Mouse (Mus musculus) right cerebral cortex, postnatal 10 days (tissue): ENCODE results near the gene Wscd2.
A peak's percentile ranks its signal among the peaks of the same experiment; 100 is the strongest.

Experiments
- DNase-seq, 2 experiments: peaks; one replicate each; pipeline ENCODE4 v3.0.0; 2021; ENCODE audit warnings: low spot score in 2 of 2

The Wscd2 gene

DNA sequence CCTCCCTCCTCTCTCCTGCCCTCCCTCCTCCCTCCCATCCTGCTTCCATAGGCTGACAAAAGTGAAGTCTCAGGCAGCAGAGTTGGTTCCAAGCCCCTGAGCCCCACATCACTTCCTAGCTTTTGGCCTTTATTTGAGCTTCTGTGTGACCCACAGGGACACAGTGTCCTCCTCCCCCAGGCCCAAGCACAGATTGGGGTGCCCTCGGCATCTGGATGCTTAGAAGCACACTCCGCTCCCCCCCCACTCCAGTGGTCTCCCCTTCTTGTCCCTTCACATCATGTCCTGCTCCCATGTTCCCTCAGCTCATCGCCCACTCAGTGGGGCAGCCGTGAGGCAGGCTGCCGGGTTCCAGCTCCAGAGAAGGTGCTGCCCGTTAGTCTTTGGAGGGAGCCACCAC, 121.0 kb downstream of the Wscd2 start:
- peak in 1 of 2 experiments; percentile 19 for DNase-seq

DNA sequence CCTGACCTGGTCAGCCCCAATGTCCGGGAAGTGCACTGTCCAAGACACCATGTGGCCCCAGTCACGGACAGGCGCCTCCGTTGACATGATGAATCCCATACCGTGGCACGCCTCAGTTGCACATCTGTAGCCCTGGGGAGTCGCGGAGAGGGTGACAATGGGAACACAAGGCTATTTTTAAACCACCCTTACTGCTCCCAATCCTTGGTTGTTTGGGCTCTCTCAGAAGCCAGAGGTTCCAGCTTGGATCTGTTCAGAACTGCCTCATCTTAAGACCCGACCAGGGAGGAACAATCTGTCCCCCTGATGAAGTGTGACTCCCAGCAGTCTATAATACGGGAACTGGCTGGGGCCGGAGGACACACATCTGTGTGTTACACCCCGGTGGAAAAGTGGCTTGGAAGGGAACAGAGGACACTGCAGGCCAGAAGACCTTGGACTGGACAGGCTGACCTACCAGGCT, 121.7 kb downstream of the Wscd2 start:
- DNase-seq = no peak

DNA sequence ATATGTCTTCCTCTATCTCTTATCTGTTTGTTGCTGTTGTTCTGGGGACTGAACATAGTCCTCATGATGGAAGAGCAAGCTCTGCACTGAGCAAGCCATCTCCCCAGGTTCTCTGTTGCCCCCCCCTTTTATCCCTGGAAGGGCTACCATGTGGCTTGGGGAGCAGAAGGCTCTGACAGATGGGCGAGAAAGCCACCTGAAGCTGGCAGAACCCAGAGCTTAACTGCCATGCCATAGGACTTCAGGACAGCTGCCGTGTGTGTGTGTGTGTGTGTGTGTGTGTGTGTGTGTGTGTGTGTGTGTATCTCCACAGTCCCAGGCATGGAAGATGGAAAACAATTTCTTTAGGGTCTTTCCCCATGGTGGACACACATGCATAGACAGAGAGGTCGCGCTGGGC, 128.6 kb downstream of the Wscd2 start:
- no peak for DNase-seq

DNA sequence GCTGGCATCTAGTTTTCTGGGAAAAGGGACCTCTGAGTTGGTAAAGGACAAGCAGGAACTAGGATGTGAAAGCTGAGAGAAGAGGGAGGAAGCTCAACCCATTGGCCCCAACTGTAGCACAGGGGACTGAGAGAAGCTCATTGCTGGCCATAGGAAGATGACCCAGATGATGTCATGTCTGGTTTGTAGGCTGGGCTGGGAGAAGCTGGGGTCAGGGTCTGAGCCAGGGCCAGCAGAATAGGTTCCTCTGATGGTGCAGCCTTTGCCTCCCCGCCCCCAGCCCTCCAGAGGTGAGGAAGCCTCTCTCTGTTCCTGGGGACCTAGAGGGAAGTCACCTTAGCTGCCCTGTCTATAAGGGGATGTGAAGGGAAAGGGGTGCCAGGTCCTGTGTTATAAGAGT, 129.0 kb downstream of the Wscd2 start:
- DNase-seq = no peak

DNA sequence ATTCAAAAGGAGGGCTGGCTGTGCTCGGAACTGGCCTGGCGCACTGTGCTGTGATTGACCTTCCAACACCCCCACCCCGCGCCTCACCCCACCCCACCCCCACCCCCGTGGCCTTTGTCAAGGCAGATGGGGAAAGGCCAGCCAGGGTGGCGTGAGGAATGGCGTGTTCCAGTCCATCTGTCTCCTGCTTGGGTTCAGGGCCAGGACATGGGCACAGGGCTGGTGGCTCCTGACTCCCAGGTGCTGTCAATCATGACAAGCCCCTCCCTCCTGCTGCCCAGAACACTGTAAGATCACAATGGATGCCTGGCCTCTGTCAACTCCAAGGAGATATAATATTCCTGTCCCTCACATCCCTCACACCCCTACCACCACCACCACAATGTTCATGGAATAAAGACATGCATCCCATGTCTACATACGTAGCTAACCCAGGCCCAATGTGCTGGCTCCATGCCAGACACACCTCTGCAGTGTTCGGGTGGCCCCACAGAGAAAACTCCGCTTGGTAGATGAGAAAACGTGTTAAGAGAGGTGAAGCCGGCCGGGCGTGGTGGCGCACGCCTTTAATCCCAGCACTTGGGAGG, 130.1 kb downstream of the Wscd2 start:
- no peak for DNase-seq

DNA sequence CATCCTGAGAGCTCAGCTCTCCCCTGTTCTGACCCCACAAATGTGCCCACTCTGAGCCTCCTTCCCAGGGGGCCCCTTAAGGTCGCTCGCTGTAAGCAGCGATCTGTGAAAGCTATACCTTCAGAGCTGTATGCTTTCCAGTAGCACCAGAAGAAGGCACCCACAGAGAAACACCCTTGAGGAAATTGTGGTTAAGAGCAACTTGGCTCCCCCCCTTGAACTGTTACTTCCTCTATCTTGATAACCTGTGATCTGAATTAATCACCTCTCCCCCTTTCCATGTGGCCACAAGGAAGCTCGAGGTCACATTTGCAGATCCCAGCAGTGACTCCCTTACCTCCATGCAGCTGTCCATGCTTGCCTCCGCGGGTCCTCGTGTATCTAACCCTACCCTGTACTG, 130.9 kb downstream of the Wscd2 start:
- DNase-seq = no peak

DNA sequence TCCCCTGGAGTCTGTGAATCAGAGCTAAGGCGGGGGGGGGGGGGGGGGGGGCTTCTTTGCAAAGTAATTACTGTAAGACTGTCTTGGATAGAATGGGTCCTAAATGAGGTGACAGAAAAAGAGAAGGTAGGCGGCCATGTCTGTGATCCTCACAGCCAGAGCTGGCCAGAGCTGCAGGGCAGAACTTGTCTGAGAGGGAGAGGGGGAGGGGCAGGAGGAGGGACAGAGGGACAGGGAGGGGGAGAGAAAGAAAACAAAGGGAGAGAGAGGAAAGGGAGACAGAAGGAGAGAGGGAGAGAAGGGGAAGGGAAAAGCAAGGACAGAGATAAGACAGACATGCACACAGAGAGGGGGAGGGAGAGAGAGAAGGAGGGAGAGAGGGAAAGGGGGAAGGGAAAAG, 132.9 kb downstream of the Wscd2 start:
- DNase-seq = no peak

DNA sequence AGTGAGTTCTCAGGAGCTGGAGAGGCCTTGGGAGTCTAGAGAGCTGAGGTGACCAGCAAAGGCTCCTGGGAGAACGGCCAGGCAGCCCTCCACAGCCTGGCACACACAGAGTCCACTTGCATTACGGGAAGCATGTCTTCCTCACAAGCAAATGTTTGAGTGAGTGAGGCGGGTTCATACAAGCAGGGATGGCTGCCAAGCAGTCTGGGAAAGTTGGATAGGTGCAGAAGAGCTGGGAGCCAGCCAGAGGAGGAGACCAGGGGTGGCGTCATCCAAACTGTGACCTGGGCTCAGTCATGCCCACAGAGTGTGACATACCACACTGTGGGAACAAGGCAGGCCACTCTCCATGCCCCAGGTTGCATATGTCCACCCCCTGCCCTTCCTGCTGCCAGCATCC, 134.9 kb downstream of the Wscd2 start:
- no peak for DNase-seq

DNA sequence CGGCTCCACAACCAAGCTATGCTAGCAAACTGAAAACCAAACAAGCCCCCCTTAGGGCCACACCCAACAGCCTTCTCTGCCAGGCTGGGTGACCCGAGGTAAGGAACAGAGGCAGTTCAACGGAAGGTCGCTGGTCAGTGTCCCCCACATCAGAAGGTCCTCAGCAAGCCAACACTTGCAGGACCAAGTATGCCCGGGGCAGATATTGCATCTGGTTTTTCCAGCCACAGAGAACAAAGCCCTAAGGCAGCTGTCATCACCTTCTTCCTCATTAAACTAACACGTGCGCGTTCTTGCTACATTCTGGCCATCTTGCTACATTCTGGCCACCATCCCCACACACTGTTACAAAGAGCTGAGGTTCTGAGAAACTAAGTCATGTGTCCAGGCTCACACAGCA, 136.2 kb downstream of the Wscd2 start:
- DNase-seq = no peak

DNA sequence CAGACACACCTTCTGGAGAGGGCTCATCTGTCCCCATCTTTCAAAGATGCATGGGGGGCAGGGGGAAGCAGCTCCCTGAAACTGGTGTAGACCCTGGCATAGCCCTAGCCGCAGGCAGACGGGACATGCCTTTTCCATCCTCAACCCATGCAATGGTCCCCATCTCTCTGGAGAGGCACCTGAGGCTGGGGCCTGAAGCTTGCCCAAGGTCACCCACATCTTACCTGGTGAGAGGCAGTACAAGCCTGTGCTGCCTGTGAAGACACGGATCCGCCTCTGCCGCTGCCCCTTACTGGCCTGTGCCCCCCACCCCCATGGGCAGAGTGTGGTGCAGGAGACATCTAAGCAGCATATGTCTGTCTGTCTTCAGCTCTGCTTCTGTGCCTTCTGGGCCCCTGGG, 136.9 kb downstream of the Wscd2 start:
- no peak for DNase-seq

DNA sequence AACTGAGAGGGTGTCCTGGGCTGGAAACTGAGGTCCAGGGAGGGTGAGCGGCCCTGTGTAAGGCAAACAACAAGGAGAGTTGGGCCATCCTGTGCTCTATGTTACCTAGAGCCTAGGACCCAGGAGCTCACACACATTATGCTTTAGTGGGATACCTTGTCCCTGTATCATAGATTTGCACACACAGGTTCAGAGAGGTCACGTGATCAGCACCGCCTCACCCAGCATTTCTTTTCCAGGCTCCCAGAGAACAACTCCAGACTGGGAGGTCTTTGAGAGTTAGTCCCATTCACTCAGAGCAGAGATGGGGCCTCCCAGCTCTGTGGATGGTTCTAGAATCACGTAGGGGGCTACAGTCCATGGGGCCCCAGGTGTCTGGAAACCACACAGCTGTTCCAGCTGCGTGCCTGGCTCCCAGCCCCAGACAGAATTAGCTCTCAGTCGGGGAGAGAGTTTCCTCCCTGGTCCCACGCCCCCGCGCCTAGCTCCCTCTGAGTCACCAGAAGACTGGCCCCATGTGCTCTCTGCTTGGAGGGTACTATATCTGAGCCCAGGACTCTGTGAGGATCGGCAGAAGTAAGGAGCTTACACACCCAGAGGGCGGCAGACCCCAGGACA, 137.8 kb downstream of the Wscd2 start:
- DNase-seq = no peak

DNA sequence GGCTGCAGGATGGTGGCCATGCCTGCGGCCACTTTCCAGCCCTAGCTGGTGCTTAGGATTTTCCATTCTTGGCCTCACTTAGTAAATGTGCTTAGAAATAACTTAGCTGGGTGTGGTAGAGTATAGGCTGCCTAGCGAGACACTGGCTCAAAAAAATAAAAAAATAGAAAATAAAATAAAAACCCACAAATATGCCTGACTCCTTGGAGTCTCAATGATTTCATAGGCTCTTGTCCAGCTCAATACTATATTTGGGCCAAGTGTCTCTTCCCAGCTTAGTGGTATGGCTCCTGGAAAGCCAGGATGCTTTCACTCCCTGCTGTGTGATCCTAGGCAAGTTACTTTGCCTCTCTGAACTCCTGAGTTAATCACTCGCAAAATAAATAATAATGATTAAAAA, 139.1 kb downstream of the Wscd2 start:
- no peak for DNase-seq

DNA sequence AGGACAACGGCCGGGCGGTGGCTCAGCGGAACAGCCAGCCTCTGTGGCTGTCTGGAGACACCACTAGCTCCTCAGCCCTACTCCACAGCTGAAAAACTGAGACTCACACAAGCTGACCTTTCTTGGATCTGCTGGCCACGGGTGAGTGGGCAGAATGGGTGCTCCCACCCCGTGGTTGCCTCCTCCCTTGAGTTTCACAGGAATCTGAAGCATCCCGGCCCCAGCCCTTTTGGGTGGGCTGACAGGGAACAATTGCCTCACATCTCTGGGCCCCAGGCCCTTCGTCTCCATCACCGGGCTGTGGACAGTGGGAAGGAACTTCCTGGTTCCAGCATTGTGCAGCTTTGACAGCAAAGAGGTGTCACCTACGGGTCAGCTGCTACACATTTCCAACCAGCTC, 140.0 kb downstream of the Wscd2 start:
- no peak for DNase-seq

DNA sequence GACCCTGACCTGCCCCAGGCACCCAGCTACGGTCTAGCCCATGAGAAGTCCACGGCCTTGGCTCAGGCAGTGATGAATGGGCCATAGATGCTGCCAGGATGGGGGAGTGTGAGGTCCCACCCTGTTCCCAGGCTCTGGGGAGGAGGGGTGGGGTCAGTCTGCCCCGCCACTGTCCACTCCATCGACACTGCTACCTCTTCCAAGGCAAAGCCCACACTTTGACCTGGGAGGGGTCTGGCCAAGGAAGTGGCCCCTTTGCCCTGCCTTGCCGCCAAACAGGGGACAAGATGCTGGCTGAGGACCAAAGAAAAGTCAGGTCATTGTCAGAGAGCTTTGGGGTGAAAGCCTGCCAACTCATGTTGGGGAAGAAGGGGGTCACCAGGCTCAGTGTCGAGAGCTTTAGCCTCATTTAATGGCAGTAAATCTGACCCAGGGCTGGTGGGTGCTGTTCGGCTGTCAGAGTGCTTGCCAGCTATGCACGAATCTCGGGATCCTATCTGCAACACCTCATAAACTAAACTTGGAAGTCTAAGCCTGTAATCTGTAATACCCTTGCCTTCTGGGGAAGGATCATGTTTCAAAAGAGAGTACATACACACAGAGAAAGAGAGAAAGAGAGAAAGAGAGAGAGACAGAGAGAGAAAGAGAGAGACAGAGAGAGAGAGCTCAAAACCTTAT, 143.0 kb downstream of the Wscd2 start:
- no peak for DNase-seq

DNA sequence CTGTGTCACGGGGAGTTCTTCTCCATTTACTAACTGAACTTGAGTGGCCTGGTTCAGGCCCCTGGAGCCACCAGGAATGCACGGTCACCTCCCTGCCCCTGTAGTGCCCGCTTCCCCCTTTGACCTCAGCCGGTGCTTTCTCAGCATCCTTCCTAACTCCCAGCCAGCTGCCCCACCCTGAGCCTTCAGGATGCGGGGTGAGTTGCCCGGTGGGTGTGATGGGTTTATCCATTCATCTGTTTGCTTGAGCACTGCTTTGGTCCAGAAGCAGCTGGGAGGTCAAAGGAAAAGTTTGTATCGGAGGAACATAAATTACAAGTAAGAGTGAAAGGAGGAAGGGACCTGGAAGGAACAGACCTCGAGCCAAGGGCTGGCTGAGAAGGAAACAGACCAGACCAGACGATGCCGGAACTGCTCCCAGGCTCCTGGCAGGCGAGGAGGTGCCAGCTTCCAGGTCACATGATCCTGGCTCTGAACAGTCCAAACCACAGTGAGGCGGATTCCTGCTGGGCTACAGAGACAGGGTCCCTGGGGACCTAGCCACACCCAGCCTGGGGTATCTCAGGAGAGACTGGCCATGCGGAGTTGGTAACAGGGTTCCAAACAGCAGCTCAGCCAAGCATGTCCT, 144.0 kb downstream of the Wscd2 start:
- DNase-seq = peak; percentile 81 to 83

DNA sequence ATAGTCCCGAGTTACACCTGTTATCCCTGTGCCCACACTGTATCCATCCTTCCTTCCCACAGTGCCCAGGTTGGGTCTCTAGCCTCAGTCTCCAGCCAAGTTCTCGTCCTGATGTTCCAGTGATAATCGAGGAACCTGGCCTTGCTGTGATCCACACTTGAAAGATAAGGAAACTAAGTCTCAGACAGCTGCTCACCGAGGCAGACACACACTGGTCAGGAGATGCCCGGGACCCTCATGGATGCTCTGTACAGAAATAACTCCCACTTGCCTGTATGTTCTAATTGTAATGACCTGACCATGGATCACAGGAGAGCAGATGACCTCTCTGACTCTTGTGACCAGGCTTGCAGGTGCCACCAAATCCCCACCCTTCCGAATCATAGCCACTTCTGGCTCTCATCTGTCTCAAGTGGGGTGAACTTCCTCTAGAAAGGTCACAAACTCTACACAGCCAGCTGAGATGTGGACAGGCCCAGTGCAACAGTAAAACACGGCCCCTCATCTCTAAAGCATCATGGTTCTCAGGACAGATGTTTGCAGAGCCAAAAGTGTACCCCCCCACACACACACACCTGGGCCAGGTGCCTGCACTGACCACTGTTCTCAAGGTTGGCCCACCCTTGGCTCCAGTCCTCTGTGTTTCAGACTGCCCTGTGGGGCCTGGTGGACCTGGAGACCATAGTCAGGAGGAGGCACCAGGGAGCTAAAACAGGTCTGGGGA, 144.9 kb downstream of the Wscd2 start:
- DNase-seq = no peak

DNA sequence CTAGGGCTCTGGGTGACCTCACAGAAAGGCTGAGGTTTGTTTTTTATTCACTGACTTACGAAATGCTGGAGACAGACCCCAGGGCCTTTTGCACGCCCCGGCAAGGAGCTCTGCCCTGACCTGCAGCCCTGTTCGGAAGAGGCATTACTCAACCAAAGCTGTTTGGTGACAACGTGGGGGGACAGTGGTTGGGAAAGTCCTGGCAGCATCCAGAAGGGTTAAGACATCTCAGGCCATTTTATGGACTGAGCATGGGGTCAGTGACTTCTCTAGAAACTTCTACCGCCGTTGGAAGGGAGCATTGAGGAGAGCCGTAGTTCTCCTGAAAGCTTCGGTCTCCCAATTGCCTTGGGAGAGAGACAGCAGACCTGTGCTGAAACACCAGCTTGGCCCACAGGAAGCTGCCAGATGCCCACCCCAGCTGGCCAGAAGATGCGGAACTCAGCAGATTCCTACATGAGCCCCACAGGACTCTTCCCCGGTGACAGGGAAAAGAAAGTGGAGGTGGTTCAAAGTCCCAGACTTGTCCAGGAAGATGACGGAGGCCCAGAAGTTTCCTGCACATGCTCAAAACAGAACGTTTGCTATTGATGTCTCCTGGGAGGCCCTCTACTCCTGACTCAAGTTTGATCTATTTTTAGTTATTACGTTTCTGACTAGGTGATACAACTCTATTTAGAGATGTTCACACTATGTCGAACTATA, 145.9 kb downstream of the Wscd2 start:
- no peak for DNase-seq

DNA sequence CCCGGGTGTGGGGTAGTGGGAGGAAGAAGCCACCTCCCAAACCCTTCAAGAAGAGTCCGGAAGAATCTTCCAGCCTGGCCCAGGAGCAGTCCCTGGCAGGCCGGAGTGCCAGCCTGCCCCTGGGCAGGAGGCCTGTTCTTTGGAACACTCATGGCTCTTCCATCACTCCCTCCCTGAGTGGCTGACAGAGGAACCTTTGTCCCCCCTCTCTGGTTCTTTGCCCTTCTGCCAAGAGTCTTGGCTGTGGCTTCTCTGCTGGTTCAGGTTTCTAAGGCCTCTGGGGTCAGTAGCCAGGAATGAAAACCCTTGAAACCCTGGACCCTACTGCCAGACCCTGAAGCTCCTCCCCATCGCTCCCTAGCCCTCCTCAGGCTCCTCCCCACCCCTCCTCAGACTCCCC, 147.5 kb downstream of the Wscd2 start:
- DNase-seq = peak; percentile 68 to 75

DNA sequence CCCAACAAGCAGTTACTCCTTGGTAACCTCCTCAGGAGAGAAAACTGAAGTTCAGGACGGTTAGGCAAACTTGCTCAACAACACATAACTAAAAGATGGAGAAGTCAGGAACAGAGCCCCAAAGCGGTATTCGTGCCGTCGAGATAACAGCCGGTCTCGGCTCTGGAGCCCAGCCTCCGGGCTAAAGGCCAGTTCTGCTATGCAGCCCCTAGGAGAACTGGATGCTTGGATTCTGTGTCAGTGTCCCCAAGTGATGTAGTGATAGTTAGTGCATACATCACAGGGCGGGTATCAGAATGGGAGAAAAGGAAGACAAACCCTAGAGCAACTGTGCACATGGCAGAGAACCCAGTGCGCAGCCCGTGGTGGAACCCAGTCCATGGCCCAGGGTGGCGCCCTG, 147.9 kb downstream of the Wscd2 start:
- no peak for DNase-seq

DNA sequence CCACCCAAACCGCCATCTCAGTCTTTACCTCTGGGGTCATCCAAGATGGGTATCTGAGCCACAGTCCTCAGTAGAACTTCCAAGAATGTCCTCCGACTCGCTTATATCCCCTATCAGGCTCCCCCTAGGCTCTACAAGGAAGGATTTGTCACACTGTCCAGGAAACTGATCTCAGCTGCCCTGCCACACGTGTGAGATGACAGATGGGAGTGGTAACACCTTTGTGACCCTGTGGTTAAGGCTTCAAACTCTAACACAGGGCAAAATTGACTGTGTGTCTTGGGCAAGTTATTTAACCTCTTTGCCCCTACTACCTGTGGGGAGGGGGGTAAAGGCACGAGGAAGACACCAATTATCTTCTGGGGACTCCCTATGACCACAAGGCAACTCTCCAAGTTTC, 149.0 kb downstream of the Wscd2 start:
- no peak for DNase-seq
